Mouse (Mus musculus): ENCODE results near the gene Olfr127. TPM values are rescaled to one million over a fixed set of nuclear protein-coding genes. Genes with fewer than 3 reads are reported as not detected.
"Not testable (repeated sequence)": the region's sequence is repeated elsewhere in the genome, so short reads cannot be mapped to it uniquely, and the experiment has no call there.

The Olfr127 gene
- not detected for total RNA-seq (2021)
- long read RNA-seq, experiment 1, result 0 reads
- long read RNA-seq, experiment 2, result 0 reads

- intact Hi-C loops (cut with DNase I), result no loop called here
- no peak for DNase-seq (ENCODE audit: low spot score in 2 of 2)
These were observed at the start of gene Olfr127 for GRCm38 (mm10) chr17:37900137-37900536. TSS of gene Olfr127 (plus strand) at chr17:37900437.

DNA sequence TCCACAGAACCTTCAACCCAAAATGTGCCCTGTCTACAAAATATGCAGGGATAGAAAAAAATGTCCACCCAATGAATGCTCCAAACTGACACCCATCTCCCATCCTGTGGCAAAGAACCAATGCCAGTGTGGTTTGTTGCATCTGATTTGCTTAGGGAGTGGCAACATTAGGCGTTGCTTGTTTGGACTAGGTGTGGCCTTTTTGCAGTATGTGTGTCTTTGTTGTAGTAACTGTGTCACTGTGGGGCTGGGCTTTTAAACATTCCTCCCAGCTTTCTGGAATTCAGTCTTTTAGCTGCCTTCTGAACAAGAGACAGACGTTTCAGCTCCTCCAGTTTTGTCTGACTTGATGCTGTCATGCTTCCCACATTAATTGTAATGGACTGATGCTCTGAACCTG is 36.3 kb upstream of the Olfr127 start:
- no peak for DNase-seq (ENCODE audit: low spot score in 2 of 2)
- intact Hi-C loops (cut with DNase I), result no loop called here

DNA sequence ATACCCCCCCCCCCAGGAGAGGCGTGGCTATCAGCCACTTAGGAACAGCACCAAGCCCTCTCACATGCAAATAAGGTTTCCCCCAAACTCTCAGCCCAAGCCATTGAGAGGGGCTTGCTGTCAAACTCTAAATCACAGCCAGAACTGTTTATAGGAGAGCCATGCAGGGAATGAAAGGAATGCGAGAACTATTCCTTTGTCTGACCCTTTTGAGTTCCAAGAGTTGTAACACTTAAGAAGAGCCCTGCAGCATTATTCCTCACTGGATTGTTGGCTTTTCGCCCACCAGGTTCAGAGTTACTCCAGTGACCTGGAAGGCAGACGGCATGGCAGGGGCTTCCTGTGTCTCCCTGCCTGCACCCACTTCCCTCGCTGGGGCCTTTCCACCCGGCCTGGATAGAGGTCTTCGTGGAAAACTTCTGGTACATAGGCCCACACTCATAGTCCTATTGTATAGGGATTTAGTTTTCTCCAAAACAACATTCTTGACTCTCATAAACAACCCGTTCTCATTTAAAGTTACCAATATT is 30.5 kb upstream of the Olfr127 start:
- DNase-seq (ENCODE audit: low spot score in 2 of 2), result no peak
- intact Hi-C loops (cut with DNase I), result no loop called here

GRCm38 (mm10) chr17:37873830-37874229 is 26.4 kb upstream of the Olfr127 start:
- intact Hi-C loops (cut with DNase I), result no loop called here
- no peak for DNase-seq (ENCODE audit: low spot score in 2 of 2)

DNA sequence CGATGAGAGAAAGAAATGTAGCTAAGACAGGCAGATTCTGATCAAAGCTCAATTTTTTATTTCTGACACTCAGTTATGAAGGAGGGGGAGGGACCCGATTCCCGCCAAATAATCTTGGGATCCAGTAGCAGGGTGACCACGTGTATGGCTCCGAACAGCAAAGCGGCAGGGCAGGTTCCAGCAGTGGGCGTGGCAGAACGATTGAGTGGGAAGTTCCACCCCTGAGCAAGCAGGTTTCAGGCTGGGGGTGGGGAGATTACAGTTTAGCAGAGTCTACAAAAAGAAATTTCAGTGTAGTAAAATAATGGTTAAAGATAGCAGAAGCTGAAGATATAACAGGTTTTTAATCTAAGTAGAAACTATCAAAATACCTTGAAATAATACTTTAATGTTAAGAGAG is 6.6 kb downstream of the Olfr127 start:
- intact Hi-C loops (cut with DNase I); DNase-seq (ENCODE audit: low spot score in 2 of 2): not testable (repeated sequence)

- no peak for DNase-seq (ENCODE audit: low spot score in 2 of 2)
- intact Hi-C loops (cut with DNase I), result no loop called here
These were observed 20.0 kb downstream of the Olfr127 start, which contains the start of gene Olfr128 for GRCm38 (mm10) chr17:37920248-37920647. TSS of gene Olfr128 (plus strand) at chr17:37920548.

DNA sequence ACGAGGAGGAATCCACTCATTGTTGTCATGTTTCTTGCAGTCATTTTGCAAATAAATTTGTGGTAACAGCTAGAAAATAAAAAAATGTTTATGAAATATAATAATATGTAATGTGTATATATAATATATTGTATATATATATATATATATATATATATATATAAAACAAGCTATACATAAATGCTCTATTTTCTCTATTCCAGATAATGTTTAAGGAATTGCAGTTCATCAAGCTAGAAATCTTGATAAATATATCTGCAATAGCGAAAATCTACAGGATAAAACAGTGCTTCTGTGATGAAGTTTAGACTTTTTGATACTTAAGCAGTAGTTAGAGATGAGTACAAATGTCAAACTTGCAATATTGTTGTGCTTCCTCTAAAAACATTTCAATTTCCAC is 52.7 kb downstream of the Olfr127 start, which contains the start of gene Olfr761:
Olfr761 (minus strand) TSS at position 101 of the 400 bp plus-strand sequence.
- DNase-seq (ENCODE audit: low spot score in 2 of 2), result no peak
- intact Hi-C loops (cut with DNase I), result no loop called here

Other genes starting within 250 kb of the Olfr127 start
- gene Olfr117, start 236.7 kb upstream of the Olfr127 start, total RNA-seq (2021), result not detected
- not detected for gene Olfr118, start 233.4 kb upstream of the Olfr127 start, total RNA-seq (2021)
- not detected for gene Olfr119, start 203.9 kb upstream of the Olfr127 start, total RNA-seq (2021)
- not detected for gene Olfr120, start 178.6 kb upstream of the Olfr127 start, total RNA-seq (2021)
- not detected for gene Olfr121, start 151.6 kb upstream of the Olfr127 start, total RNA-seq (2021)
- not detected for gene Olfr122, start 131.8 kb upstream of the Olfr127 start, total RNA-seq (2021)
- gene Olfr123, start 106.9 kb upstream of the Olfr127 start, total RNA-seq (2021), result not detected
- gene Olfr124, start 100.5 kb upstream of the Olfr127 start, total RNA-seq (2021), result not detected
- gene Olfr125, start 67.5 kb upstream of the Olfr127 start, total RNA-seq (2021), result not detected
- not detected for gene Olfr126, start 53.0 kb upstream of the Olfr127 start, total RNA-seq (2021)
- gene Olfr128, start 20.1 kb downstream of the Olfr127 start, total RNA-seq (2021), result not detected
- gene Olfr761, start 52.6 kb downstream of the Olfr127 start, total RNA-seq (2021), result not detected
- not detected for gene Olfr129, start 159.6 kb downstream of the Olfr127 start, total RNA-seq (2021)
- gene Olfr130, start 163.5 kb downstream of the Olfr127 start, total RNA-seq (2021), result not detected
- not detected for gene Olfr131, start 188.3 kb downstream of the Olfr127 start, total RNA-seq (2021)
- not detected for gene Olfr132, start 234.1 kb downstream of the Olfr127 start, total RNA-seq (2021)
- not detected for gene Olfr133, start 244.8 kb downstream of the Olfr127 start, total RNA-seq (2021)